Mouse (Mus musculus): ENCODE results near the gene Nr2f6.
"Not testable (repeated sequence)": the region's sequence is repeated elsewhere in the genome, so short reads cannot be mapped to it uniquely, and the experiment has no call there.

The Nr2f6 gene

DNA sequence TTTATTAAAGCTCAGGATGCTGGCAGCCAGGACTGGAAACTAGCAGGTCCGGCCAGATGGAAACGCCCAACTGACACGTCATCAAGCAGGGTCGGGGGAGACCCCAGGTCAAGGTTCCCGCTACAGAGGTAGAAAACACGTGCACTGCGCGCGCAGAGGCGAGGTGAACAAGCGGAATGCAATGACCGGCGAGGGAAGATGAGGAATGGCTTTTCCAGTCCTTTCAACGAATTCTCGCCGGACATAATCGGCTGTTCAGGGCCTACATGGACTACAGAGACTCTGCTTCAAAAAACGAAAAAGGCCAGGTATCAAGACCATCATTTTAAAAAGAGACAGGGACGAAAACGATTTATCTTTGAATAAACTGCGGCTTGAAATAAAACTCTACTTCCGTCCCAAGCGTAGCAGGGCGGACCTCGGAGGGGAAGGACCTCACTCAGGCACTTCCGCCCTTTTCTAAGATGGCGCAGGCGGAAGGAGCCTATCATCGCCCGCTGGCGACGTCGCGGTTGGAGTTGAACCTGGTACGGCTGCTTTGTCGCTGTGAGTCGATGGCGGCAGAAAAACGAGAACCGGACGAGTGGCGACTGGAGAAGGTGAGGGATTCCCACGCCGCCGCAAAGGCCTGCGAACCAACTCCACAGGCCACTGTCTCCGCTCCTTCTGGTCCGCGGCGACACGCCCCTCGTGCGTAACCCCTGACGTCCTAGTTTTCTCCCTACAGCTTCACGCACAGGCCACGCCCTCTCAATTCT lies 14.8 kb downstream of the Nr2f6 start, which contains the start of gene Use1:
TSS of gene Use1 (plus strand) at position 78 of the 758 bp plus-strand sequence.
- peak; percentile 60 for DNase-seq (ENCODE audit: low spot score)

DNA sequence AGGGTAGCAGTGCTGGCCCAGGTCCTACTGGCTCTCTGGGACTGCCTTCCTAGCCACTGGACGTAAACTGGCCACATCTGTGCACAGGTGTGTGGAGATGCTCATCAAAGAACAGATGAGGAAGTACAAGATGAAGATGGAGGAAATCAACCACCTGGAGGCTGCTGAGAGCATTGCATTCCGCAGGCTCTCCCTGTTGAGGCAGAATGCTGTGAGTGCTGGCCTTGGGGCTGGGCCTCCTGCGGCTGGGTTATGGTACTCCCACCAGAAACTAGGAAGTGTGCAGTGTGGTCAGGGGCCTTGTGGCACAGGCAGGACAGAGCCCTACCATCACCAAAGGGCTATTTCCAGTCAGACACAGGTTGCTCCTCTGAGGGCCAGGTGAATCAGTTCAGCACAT lies 23.7 kb downstream of the Nr2f6 start:
- no peak for DNase-seq (ENCODE audit: low spot score)

DNA sequence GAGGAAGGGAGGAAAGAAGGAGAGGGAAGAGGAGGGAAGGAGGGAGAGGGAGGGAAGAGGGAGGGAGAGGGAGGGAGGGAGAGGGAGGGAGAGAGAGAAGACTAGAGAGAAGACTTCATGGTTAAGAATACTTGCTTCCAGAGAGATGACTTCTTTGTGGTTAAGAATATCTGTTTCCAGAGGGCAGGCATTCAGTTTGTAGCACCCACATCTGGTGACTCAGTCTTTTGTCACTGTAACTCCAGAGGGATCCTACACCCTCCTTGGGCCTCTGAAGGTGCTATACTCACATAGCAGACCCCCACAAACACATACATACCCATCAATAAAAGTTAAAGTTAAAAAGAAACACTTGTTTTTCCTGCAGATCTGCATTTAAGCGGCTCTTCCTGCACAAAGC lies 30.2 kb downstream of the Nr2f6 start:
- no peak for DNase-seq (ENCODE audit: low spot score)

DNA sequence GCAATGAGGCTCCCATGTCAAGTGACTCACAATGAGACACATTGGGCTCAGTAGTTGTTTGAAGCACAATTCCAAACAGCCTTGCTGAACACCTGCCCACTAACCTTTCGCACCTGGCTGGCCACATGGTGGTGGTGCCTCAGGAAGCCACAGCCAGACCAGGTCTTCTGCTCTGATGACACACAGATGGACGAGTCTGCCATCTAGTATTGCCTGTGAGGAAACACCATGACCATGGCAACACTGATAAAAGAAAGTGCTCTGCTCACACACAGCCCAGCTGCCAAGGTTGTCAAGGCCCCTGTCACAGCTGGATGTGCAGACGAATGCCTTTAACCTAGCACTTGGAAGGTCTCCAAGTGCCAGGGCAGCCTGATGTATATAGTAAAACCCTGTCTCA lies 30.6 kb downstream of the Nr2f6 start:
- DNase-seq (ENCODE audit: low spot score): no peak

DNA sequence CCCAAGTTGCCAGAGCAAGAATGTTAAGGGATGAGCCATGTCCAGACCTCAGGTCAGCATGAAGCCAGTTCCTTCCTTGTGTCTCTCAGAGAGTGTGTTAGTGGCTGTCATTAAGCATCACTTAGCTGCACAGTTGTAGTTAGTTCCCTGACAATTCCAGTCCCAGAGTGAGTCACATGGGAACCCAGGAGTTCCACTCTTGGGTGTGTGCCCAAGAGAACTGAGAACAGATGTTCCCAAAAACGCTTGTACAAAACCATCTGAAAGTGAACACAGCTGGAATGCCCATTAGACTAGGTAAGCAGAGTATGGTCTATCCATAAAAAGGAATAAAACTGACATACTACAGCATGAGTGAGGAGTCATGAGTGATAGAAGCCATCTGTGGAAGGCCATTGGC lies 35.2 kb downstream of the Nr2f6 start:
- DNase-seq (ENCODE audit: low spot score): no peak

DNA sequence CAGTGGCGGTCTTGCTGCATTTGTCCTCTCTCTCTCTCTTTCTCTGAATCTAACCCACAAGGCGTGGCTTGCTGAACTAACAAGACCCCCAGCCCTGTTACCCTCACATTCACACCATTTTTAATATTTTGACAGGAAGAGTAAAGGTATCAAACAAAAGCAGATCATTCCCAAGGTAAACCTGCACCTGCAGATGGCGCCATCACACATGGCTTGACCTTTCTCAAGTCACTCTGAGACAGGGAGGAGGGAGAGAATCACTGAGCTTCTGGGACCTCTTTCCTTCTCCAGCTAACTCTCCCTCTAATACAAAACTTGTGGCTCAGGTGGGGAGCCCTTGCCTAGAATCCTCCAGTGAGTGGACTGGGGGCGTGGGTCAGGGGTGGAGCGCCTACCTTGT lies 41.1 kb downstream of the Nr2f6 start:
- no peak for DNase-seq (ENCODE audit: low spot score)

DNA sequence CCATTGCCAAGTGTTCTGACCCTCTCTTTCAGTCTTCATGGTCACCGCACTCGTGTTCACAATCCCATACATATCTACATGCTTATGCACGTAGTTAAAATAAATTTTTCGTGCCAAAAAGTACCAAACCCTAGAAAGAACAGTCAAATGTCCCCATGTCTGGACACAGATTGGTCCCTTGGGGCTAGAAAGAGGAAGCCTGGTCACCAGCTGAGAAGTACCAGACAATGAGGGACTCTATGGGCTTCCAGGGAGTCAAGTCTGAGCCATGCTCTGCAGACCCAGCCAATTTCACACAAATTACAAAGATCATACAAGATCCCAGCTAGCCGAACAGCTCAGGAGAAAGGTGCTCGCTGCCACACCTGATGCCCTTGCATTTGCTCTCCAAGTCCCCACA lies 43.9 kb downstream of the Nr2f6 start:
- DNase-seq (ENCODE audit: low spot score): not testable (repeated sequence)

DNA sequence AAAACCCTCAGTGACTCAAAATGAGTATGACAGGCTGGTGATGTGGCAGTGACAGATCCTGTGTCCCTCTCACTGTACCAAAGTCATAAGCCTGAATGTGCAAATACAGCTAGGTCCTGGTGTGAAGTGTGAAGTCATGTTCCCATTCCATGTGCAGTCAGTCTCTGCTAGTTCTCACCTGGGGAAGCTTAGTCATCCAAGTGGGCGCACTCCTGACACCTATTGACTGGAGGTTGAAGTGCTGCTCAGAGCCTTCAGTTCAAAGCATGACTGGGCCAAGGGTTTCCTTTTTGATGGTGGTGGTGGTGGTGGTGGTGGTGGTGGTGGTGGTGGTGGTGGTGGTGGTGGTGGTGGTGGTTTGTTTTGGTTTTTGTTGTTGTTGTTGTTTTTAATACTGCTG lies 56.9 kb downstream of the Nr2f6 start:
- no peak for DNase-seq (ENCODE audit: low spot score)

Measured in urinary bladder, postnatal 10 days (tissue).